Mouse (Mus musculus) heart, embryonic 12.5 days (tissue): ENCODE results near the gene Kxd1. TPM values are rescaled to one million over a fixed set of nuclear protein-coding genes. Genes with fewer than 3 reads are reported as not detected.
A peak's percentile ranks its signal among the peaks of the same experiment; 100 is the strongest.

Source experiments
- ATAC-seq: fragments of 200-750 bp; cut with Nextera tagmentation; 2 replicates; pipeline ENCODE4 v1.8.0; 2017; ENCODE audit warnings: moderate TSS enrichment, moderate library complexity; ENCODE audit not compliant: insufficient number of reproducible peaks, low FRiP score
- H3K27ac ChIP-seq: fragments of 300-500 bp; sonication (generic); 2 replicates; pipeline ENCODE4 v1.5.1; 2016; ENCODE audit warnings: mild to moderate bottlenecking, moderate library complexity; ENCODE audit not compliant: poor library complexity, severe bottlenecking
- H3K27me3 ChIP-seq: fragments of 300-500 bp; sonication (generic); replicated peaks from 2 replicates; pipeline ENCODE4 v1.6.1; 2016; ENCODE audit warnings: mild to moderate bottlenecking, moderate library complexity
- H3K36me3 ChIP-seq: fragments of 300-500 bp; sonication (generic); 2 replicates; pipeline ENCODE4 v1.6.1; 2016; ENCODE audit warnings: mild to moderate bottlenecking, moderate library complexity
- H3K4me1 ChIP-seq: fragments of 300-500 bp; sonication (generic); replicated peaks from 2 replicates; pipeline ENCODE4 v1.6.1; 2016; ENCODE audit warnings: mild to moderate bottlenecking
- H3K4me2 ChIP-seq: fragments of 300-500 bp; sonication (generic); 2 replicates; pipeline ENCODE4 v1.6.1; 2016; ENCODE audit warnings: mild to moderate bottlenecking, moderate library complexity
- H3K4me3 ChIP-seq: fragments of 300-500 bp; sonication (generic); 2 replicates; pipeline ENCODE4 v1.5.1; 2016; ENCODE audit warnings: mild to moderate bottlenecking
- H3K9ac ChIP-seq: fragments of 300-500 bp; sonication (generic); 2 replicates; pipeline ENCODE4 v1.6.1; 2016; ENCODE audit warnings: mild to moderate bottlenecking, moderate library complexity
- H3K9me3 ChIP-seq: fragments of 300-500 bp; sonication (generic); replicated peaks from 2 replicates; pipeline ENCODE4 v1.6.1; 2016; ENCODE audit warnings: mild to moderate bottlenecking, moderate library complexity
- WGBS: fragments of 180-500 bp; shearing (Covaris S2); methylation state at CpG from one replicate; pipeline ENCODE4 v1.1.7; 2016; 5-methylcytosine and 5-hydroxymethylcytosine counted together
- polyA plus RNA-seq: library from polyadenylated mRNA; unstranded; fragments of >200 nt; fragmentation: Nextera tagmentation; extraction: Ambion mirVana; gene quantifications from 2 replicates; pipeline ENCODE4 v1.2.1, GENCODE M21; 2016

Gene Kxd1
- polyA plus RNA-seq, 1 experiment from 2014 or later, result 64.2 TPM

GRCm38 (mm10) chr8:70476333-70477268 lies 51.2 kb downstream of the Kxd1 start, which contains the start of gene Klhl26:
Gene Klhl26 (minus strand): TSS chr8:70476968.
- peak within 1 kb of the TSS; percentile 62; the same call in 1 of the 2 replicates for H3K27ac ChIP-seq

GRCm38 (mm10) chr8:70471856-70472255 lies 55.9 kb downstream of the Kxd1 start:
- H3K27ac ChIP-seq, result no peak overlapping the region
- H3K4me2 ChIP-seq, result no peak overlapping the region
- no peak overlapping the region for H3K4me3 ChIP-seq
- no peak overlapping the region for H3K9ac ChIP-seq
- ATAC-seq, result no peak
- 98% methylated on average over 7 of the region's 7 CpGs for WGBS
- H3K4me1 ChIP-seq, result peaks cover 50% of the 10 kb centered on the region
- no peaks in the 10 kb centered on the region for H3K9me3 ChIP-seq
- peaks cover 3% of the 10 kb centered on the region; the same call in 1 of the 2 replicates for H3K36me3 ChIP-seq
- H3K27me3 ChIP-seq, result no peaks in the 10 kb centered on the region

More at GRCm38 (mm10) chr8:70476333-70477268, 51.2 kb downstream of the Kxd1 start, which contains the start of gene Klhl26:
- Histone ChIP-seq H3K4me3 (peak within 1 kb of the TSS; percentile 93), H3K27me3 (peaks cover 30% of the 10 kb centered on the region), H3K4me2 (peak within 1 kb of the TSS; percentile 95), H3K9me3 (no peaks in the 10 kb centered on the region), H3K36me3 (peaks cover 3% of the 10 kb centered on the region; the same call in 1 of the 2 replicates), H3K9ac (peak within 1 kb of the TSS; percentile 95), H3K4me1 (peaks cover 19% of the 10 kb centered on the region)
- ATAC-seq, result peak; percentile 93
- under 1% methylated on average over 53 of the region's 53 CpGs for WGBS

DNA sequence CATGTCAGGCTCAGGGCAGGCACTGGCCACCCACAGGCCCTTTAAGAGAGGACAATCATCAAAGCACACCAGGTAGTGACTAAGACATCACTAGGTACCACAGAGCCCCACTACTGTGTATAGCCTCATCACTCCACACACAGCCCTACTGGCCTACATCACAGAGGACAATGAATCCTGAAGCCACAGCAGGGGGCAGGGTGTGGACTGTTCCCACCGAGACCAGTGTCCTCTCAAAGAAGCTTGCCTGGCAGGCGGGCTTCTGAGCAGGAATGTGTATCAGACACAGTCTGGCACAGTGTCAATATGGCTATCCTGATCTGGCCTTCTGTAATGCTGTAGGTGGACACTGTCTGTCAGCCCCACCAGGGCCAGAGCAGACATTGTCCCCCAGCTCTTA lies 57.8 kb downstream of the Kxd1 start:
- 26% methylated on average over 2 of the region's 2 CpGs for WGBS
- no peak for ATAC-seq
- Histone ChIP-seq H3K36me3 (peaks cover 10% of the 10 kb centered on the region; the same call in 1 of the 2 replicates), H3K9ac (peak overlapping the region; percentile 50; the same call in 1 of the 2 replicates), H3K4me2 (peak overlapping the region; percentile 44), H3K4me3 (no peak overlapping the region), H3K9me3 (no peaks in the 10 kb centered on the region), H3K27ac (peak overlapping the region; percentile 67), H3K27me3 (no peaks in the 10 kb centered on the region), H3K4me1 (peaks cover 51% of the 10 kb centered on the region)

DNA sequence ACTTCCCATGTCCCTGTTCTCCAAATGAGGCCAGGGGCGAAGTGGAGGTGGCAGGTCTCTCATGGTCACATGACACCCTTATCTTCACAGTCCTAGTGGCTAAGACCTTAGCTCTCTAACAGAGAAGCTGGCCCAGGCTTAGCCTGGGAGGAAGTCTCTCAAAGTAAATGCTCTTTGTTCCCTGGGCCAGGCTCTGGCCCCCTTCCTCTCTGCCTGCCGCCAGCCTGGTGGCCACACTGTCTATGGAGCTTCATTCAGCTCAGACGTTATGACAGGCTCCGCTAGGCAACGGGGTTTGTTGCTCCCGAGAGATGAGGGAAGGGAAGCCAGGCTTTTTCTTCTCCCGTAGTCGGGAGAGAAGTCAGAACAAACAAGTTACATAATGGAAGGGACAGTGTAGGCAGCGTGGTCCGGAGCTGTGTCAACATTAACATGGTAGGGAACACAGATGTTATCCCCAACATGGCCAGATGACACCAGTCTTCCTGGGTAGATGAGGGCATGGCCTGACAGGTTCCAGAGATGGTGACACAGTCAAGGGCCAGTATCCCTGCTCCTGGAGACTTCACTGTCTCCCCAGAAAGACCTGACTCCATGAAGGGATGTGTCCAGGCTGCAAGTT lies 58.4 kb downstream of the Kxd1 start:
- WGBS, result 24% methylated on average over 10 of the region's 10 CpGs
- Histone ChIP-seq H3K4me1 (peaks cover 51% of the 10 kb centered on the region), H3K4me3 (no peak overlapping the region), H3K9me3 (no peaks in the 10 kb centered on the region), H3K27me3 (no peaks in the 10 kb centered on the region), H3K4me2 (peak overlapping the region; percentile 44), H3K36me3 (peaks cover 8% of the 10 kb centered on the region; the same call in 1 of the 2 replicates), H3K27ac (peak overlapping the region; percentile 67), H3K9ac (peak overlapping the region; percentile 50)
- peak; percentile 51 for ATAC-seq

GRCm38 (mm10) chr8:70468733-70469132 lies 59.0 kb downstream of the Kxd1 start:
- peaks cover 51% of the 10 kb centered on the region for H3K4me1 ChIP-seq
- H3K27ac ChIP-seq, result no peak overlapping the region
- 90% methylated on average over 4 of the region's 4 CpGs for WGBS

DNA sequence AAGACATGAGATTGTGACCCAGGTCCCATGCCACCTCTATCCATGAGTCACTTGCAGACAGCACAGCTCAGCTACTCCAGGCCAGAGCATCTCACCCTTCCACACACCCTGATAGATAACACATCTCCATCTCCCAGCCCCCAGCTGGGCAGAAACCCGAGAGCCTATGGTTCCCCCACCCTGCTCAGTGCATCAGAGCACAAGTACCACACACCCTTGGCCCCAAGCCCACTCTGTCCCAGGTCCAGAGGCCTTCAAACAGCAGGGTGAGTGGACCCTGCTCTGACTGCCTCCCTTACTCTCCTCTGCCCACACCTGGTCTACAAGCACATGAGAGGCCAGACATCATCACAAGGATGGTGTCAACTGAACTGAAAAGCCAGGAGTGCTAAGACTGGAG lies 59.8 kb downstream of the Kxd1 start:
- no peak overlapping the region for H3K27ac ChIP-seq
- no peaks in the 10 kb centered on the region for H3K9me3 ChIP-seq
- H3K4me2 ChIP-seq, result no peak overlapping the region
- H3K27me3 ChIP-seq, result no peaks in the 10 kb centered on the region
- no peak overlapping the region for H3K4me3 ChIP-seq
- H3K36me3 ChIP-seq, result peaks cover 8% of the 10 kb centered on the region; the same call in 1 of the 2 replicates
- peak; percentile 17; the same call in 1 of the 2 replicates for ATAC-seq
- H3K4me1 ChIP-seq, result peaks cover 53% of the 10 kb centered on the region
- H3K9ac ChIP-seq, result no peak overlapping the region
- WGBS, result 55% methylated on average over 1 of the region's 1 CpGs

More at GRCm38 (mm10) chr8:70468733-70469132, 59.0 kb downstream of the Kxd1 start:
- no peaks in the 10 kb centered on the region for H3K27me3 ChIP-seq
- ATAC-seq, result no peak; the same call in 1 of the 2 replicates
- no peaks in the 10 kb centered on the region for H3K9me3 ChIP-seq
- peaks cover 8% of the 10 kb centered on the region; the same call in 1 of the 2 replicates for H3K36me3 ChIP-seq
- no peak overlapping the region for H3K4me2 ChIP-seq
- no peak overlapping the region for H3K4me3 ChIP-seq
- H3K9ac ChIP-seq, result no peak overlapping the region

DNA sequence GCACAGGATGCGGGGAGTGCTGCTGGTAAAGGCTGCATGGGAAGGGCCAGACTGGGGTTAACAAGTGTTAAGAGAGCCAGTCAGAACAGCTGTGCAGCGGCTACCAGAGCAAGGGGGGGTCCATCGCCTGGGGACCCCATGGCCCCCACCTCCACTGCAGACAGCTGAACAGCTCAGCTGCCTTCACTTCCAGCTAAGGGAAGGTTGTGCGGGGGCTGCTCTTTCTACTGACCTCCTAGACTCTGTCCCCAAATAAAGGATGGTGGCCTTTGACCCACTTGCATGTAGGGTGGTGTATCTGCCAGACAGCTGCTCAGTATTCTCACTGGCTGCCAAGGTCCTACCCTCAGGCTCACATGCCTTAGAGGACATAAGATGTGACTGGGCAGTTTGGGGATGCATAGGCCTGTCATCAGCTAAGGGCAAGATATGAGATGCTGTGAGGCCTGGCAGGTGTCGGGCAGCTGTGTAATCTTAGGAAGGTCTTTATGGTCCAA lies 60.5 kb downstream of the Kxd1 start:
- Histone ChIP-seq H3K4me1 (peaks cover 56% of the 10 kb centered on the region), H3K27ac (no peak overlapping the region), H3K27me3 (no peaks in the 10 kb centered on the region)

DNA sequence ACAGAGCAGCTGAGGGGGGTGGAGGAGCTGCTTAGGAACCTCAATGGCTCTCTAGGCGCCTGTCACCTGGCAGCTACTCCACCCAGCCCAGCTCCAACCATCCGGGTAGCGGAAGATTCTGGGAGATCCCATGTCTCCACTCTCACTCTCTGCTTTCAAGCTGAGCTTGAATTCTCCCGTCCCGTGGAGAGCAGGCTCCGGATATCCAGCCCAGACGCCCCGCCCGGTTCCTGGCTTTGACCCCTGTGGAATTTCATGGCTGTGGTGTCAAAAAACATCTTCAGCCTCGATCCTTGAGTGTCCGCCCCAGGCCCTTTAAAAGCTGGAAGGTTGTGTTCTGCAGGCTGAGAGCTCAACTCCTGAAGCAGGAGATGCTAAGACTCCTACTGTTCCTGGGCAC lies 61.0 kb downstream of the Kxd1 start:
- H3K9me3 ChIP-seq, result no peaks in the 10 kb centered on the region
- no peaks in the 10 kb centered on the region for H3K27me3 ChIP-seq
- H3K9ac ChIP-seq, result no peak overlapping the region
- no peak overlapping the region for H3K4me3 ChIP-seq
- 55% methylated on average over 11 of the region's 11 CpGs for WGBS
- no peak overlapping the region; the same call in 1 of the 2 replicates for H3K4me2 ChIP-seq
- peaks cover 61% of the 10 kb centered on the region for H3K4me1 ChIP-seq
- H3K27ac ChIP-seq, result no peak overlapping the region
- ATAC-seq, result no peak
- peaks cover 8% of the 10 kb centered on the region; the same call in 1 of the 2 replicates for H3K36me3 ChIP-seq

More for the DNA sequence above, 60.5 kb downstream of the Kxd1 start:
- H3K4me3 ChIP-seq, result no peak overlapping the region
- peak overlapping the region; percentile 14; the same call in 1 of the 2 replicates for H3K9ac ChIP-seq
- H3K36me3 ChIP-seq, result peaks cover 8% of the 10 kb centered on the region; the same call in 1 of the 2 replicates
- WGBS, result 68% methylated on average over 5 of the region's 5 CpGs
- no peaks in the 10 kb centered on the region for H3K9me3 ChIP-seq
- no peak for ATAC-seq
- no peak overlapping the region for H3K4me2 ChIP-seq

GRCm38 (mm10) chr8:70466305-70466704 lies 61.5 kb downstream of the Kxd1 start:
- no peak overlapping the region; the same call in 1 of the 2 replicates for H3K4me2 ChIP-seq
- peaks cover 8% of the 10 kb centered on the region; the same call in 1 of the 2 replicates for H3K36me3 ChIP-seq
- no peaks in the 10 kb centered on the region for H3K27me3 ChIP-seq
- H3K9ac ChIP-seq, result no peak overlapping the region
- H3K4me1 ChIP-seq, result peaks cover 66% of the 10 kb centered on the region
- WGBS, result 78% methylated on average over 4 of the region's 4 CpGs
- H3K4me3 ChIP-seq, result no peak overlapping the region
- ATAC-seq, result no peak
- H3K27ac ChIP-seq, result no peak overlapping the region
- H3K9me3 ChIP-seq, result no peaks in the 10 kb centered on the region

GRCm38 (mm10) chr8:70465701-70466100 lies 62.1 kb downstream of the Kxd1 start:
- Histone ChIP-seq H3K9me3 (no peaks in the 10 kb centered on the region), H3K36me3 (peaks cover 8% of the 10 kb centered on the region; the same call in 1 of the 2 replicates), H3K4me2 (no peak overlapping the region), H3K4me3 (no peak overlapping the region), H3K27me3 (no peaks in the 10 kb centered on the region), H3K4me1 (peaks cover 72% of the 10 kb centered on the region), H3K27ac (no peak overlapping the region), H3K9ac (no peak overlapping the region)
- whole genome bisulfite sequencing, result 95% methylated on average over 4 of the region's 4 CpGs
- no peak for ATAC-seq
